Mouse (Mus musculus) megakaryocyte progenitor cell, adult 5-6 weeks (primary cell): ENCODE results near the gene 0610040J01Rik. TPM values are rescaled to one million over a fixed set of nuclear protein-coding genes. Genes with fewer than 3 reads are reported as not detected.

ENCODE experiments used
- ATAC-seq: replicated peaks from 2 replicates; pipeline ENCODE4 v1.8.0; 2016; ENCODE audit warnings: mild to moderate bottlenecking, moderate TSS enrichment, inconsistent platforms; ENCODE audit not compliant: poor library complexity
- total RNA-seq, 2 experiments: library from RNA; stranded (forward) in 1 of 2; stranded (reverse) in 1 of 2; fragments of 157-497, 149-512 nt in 1 of 2; fragments of 200-1000 nt in 1 of 2; gene quantifications; 2 replicates each; pipeline versions ENCODE4 v1.2.3 to v1.2.4; 2015 to 2017

The 0610040J01Rik gene
- total RNA-seq (2015) (6.6 and 7.1 TPM in 2 replicates), total RNA-seq (2017) (6.7 and 7.4 TPM in 2 replicates)

GRCm38 (mm10) chr5:63811819-63812508 lies at the start of gene 0610040J01Rik:
TSS of gene 0610040J01Rik (plus strand) at chr5:63812363.
- peak; percentile 91 for ATAC-seq

- ATAC-seq = no peak
These were observed 46.3 kb upstream of the 0610040J01Rik start for GRCm38 (mm10) chr5:63765886-63766285.

GRCm38 (mm10) chr5:63766715-63767114 lies 45.4 kb upstream of the 0610040J01Rik start:
- peak; percentile 86 for ATAC-seq

- no peak for ATAC-seq
These were observed 44.7 kb upstream of the 0610040J01Rik start for GRCm38 (mm10) chr5:63767464-63767863.

GRCm38 (mm10) chr5:63768220-63768619 lies 43.9 kb upstream of the 0610040J01Rik start:
- ATAC-seq = no peak

- no peak for ATAC-seq
These were observed 39.2 kb upstream of the 0610040J01Rik start for GRCm38 (mm10) chr5:63772971-63773370.

GRCm38 (mm10) chr5:63773603-63774002 lies 38.6 kb upstream of the 0610040J01Rik start:
- no peak for ATAC-seq

- ATAC-seq = no peak
These were observed 23.9 kb upstream of the 0610040J01Rik start for GRCm38 (mm10) chr5:63788156-63788826.

GRCm38 (mm10) chr5:63812509-63812865 lies 324 bp downstream of the 0610040J01Rik start:
- peak; percentile 27 for ATAC-seq

GRCm38 (mm10) chr5:63816643-63817042 lies 4.5 kb downstream of the 0610040J01Rik start:
- no peak for ATAC-seq

- no peak for ATAC-seq
These were observed 5.1 kb downstream of the 0610040J01Rik start for GRCm38 (mm10) chr5:63817270-63817669.

GRCm38 (mm10) chr5:63818975-63819374 lies 6.8 kb downstream of the 0610040J01Rik start:
- ATAC-seq = no peak

- ATAC-seq = no peak
These were observed 7.4 kb downstream of the 0610040J01Rik start for GRCm38 (mm10) chr5:63819519-63819918.

GRCm38 (mm10) chr5:63821176-63821575 lies 9.0 kb downstream of the 0610040J01Rik start:
- peak; percentile 58 for ATAC-seq

- ATAC-seq = peak; percentile 63
These were observed 9.7 kb downstream of the 0610040J01Rik start for GRCm38 (mm10) chr5:63821860-63822259.

- no peak for ATAC-seq
These were observed 11.5 kb downstream of the 0610040J01Rik start for GRCm38 (mm10) chr5:63823362-63824332.

- 0 out of 2 replicates have a peak, but pooled peaks have one; percentile 15 for ATAC-seq
These were observed 12.6 kb downstream of the 0610040J01Rik start for GRCm38 (mm10) chr5:63824599-63825350.

GRCm38 (mm10) chr5:63825881-63826280 lies 13.7 kb downstream of the 0610040J01Rik start:
- ATAC-seq = no peak

GRCm38 (mm10) chr5:63827006-63827405 lies 14.8 kb downstream of the 0610040J01Rik start:
- peak; percentile 72 for ATAC-seq

GRCm38 (mm10) chr5:63827415-63828053 lies 15.4 kb downstream of the 0610040J01Rik start:
- ATAC-seq = no peak
